Mouse (Mus musculus): ENCODE measurements around the gene Pgbd5. TPM values are rescaled to one million over a fixed set of nuclear protein-coding genes. Genes with fewer than 3 reads are reported as not detected.

The Pgbd5 gene
- total and polyA plus RNA-seq, 3 experiments, result 0.89 to 3.9 (median 3.1) TPM

GRCm38 (mm10) chr8:124480321-124480720 lies 40.9 kb upstream of the Pgbd5 start:
- H3K36me3 ChIP-seq (replicated peaks in 1 of 2; ENCODE audit: control insufficient read depth in 1 of 2, insufficient read depth in 1 of 2, low read length in 1 of 2), result no peaks in the 10 kb centered on the region
- no peaks in the 10 kb centered on the region; a peak in 1 of 4 replicates for H3K4me1 ChIP-seq (ENCODE audit: control insufficient read depth in 1 of 2, insufficient read depth in 2 of 2)
- H3K27ac ChIP-seq (ENCODE audit: insufficient read depth, low read depth), result no peak overlapping the region
- DNase-seq (ENCODE audit: extremely low read depth), result no peak
- dilution Hi-C loops (cut with MboI; ENCODE audit: extremely low pct_ligation_motif_present, extremely low pct_unique_long_range_greater_than_20kb, low sequenced_read_pairs), result no loop called here
- H3K4me2 ChIP-seq (ENCODE audit: insufficient read depth, low read depth, poor library complexity, severe bottlenecking), result no peak overlapping the region
- H3K27me3 ChIP-seq (replicated peaks), result peaks cover 35% of the 10 kb centered on the region
- no peak overlapping the region for H3K4me3 ChIP-seq (replicated peaks in 1 of 3; ENCODE audit: low read depth in 2 of 3, low read length in 2 of 3, poor library complexity in 1 of 3)
- peaks cover 6% of the 10 kb centered on the region for H3K9me3 ChIP-seq (replicated peaks; ENCODE audit: low read length)
- no peak overlapping the region for H3K9ac ChIP-seq (ENCODE audit: insufficient read depth, low read depth)
- TF ChIP-seq ETS1 (conservative IDR thresholded peaks at IDR 0.05; ENCODE audit: low read depth, low read length) (no peak), EP300 (IDR thresholded peaks at IDR 0.05; ENCODE audit: low read length) (no peak), RCOR1 (conservative IDR thresholded peaks at IDR 0.05; ENCODE audit: low read depth, low read length) (no peak), JUN (IDR thresholded peaks at IDR 0.05; ENCODE audit: insufficient read depth, low read depth, low read length) (no peak), MAFK (IDR thresholded peaks at IDR 0.05; ENCODE audit: insufficient replicate concordance, low read length) (no peak), USF1 (IDR thresholded peaks at IDR 0.05; ENCODE audit: low read depth, low read length) (no peak), MEF2A (IDR thresholded peaks at IDR 0.05; ENCODE audit: borderline replicate concordance, low read depth, low read length) (no peak), GABPA (IDR thresholded peaks at IDR 0.05; ENCODE audit: insufficient replicate concordance, low read depth, low read length) (no peak), HCFC1 (IDR thresholded peaks at IDR 0.05; ENCODE audit: low read depth, low read length) (no peak), CHD2 (IDR thresholded peaks at IDR 0.05; ENCODE audit: low read length) (no peak), CTCF (conservative IDR thresholded peaks at IDR 0.05 in 1 of 2, IDR thresholded peaks at IDR 0.05 in 1 of 2; ENCODE audit: low read depth in 2 of 2, low read length in 2 of 2) (no peak), SIN3A (IDR thresholded peaks at IDR 0.05; ENCODE audit: low read length) (no peak), NELFE (IDR thresholded peaks at IDR 0.05; ENCODE audit: low read depth, low read length) (no peak), JUND (conservative IDR thresholded peaks at IDR 0.05; ENCODE audit: low read depth, low read length) (no peak), IRF4 (IDR thresholded peaks at IDR 0.05; ENCODE audit: low read depth, low read length) (no peak), BHLHE40 (IDR thresholded peaks at IDR 0.05; ENCODE audit: low read depth, low read length) (no peak), MAX (IDR thresholded peaks at IDR 0.05; ENCODE audit: low read length) (no peak), POLR2A (IDR thresholded peaks at IDR 0.05; ENCODE audit: low read depth, low read length) (no peak), ZKSCAN1 (IDR thresholded peaks at IDR 0.05; ENCODE audit: borderline replicate concordance, low read depth, low read length) (no peak)
- in situ Hi-C loops (cut with MboI; ENCODE audit: low pct_ligation_motif_present, low pct_unique_long_range_greater_than_20kb, low sequenced_read_pairs), result no loop called here
- no peaks in the 10 kb centered on the region for H3K79me2 ChIP-seq (replicated peaks; ENCODE audit: control insufficient read depth, extremely low read depth, insufficient read depth, poor library complexity, severe bottlenecking)

- dilution Hi-C loops (cut with MboI; ENCODE audit: extremely low pct_ligation_motif_present, extremely low pct_unique_long_range_greater_than_20kb, low sequenced_read_pairs) (no loop called here), in situ Hi-C loops (cut with MboI; ENCODE audit: low pct_ligation_motif_present, low pct_unique_long_range_greater_than_20kb, low sequenced_read_pairs) (no loop called here)
- TF ChIP-seq TBP (conservative IDR thresholded peaks at IDR 0.05; ENCODE audit: low read depth, low read length), result no peak
- no peak for TF ChIP-seq GABPA (IDR thresholded peaks at IDR 0.05; ENCODE audit: insufficient replicate concordance, low read depth, low read length)
- TF ChIP-seq JUND (conservative IDR thresholded peaks at IDR 0.05; ENCODE audit: low read depth, low read length), result no peak
- no peak for TF ChIP-seq ZMIZ1 (IDR thresholded peaks at IDR 0.05; ENCODE audit: low read depth, low read length)
- TF ChIP-seq E2F4 (IDR thresholded peaks at IDR 0.05; ENCODE audit: insufficient replicate concordance, low read depth, low read length), result no peak
- no peak for TF ChIP-seq SIN3A (IDR thresholded peaks at IDR 0.05; ENCODE audit: low read length)
- TF ChIP-seq BHLHE40 (IDR thresholded peaks at IDR 0.05; ENCODE audit: low read depth, low read length), result no peak
- no peak for TF ChIP-seq MAX (IDR thresholded peaks at IDR 0.05; ENCODE audit: low read length)
- TF ChIP-seq MYC (IDR thresholded peaks at IDR 0.05; ENCODE audit: low read depth, low read length), result no peak
- no peak for TF ChIP-seq ETS1 (conservative IDR thresholded peaks at IDR 0.05; ENCODE audit: low read depth, low read length)
- TF ChIP-seq HCFC1 (IDR thresholded peaks at IDR 0.05; ENCODE audit: low read depth, low read length), result no peak
- no peak for TF ChIP-seq JUN (IDR thresholded peaks at IDR 0.05; ENCODE audit: insufficient read depth, low read depth, low read length)
- DNase-seq (ENCODE audit: extremely low read depth), result no peak
- Histone ChIP-seq H3K9me3 (replicated peaks; ENCODE audit: low read length) (peaks cover 6% of the 10 kb centered on the region), H3K36me3 (replicated peaks in 1 of 2; ENCODE audit: control insufficient read depth in 1 of 2, insufficient read depth in 1 of 2, low read length in 1 of 2) (no peaks in the 10 kb centered on the region), H3K4me3 (replicated peaks in 1 of 3; ENCODE audit: low read depth in 2 of 3, low read length in 2 of 3, poor library complexity in 1 of 3) (no peak overlapping the region), H3K4me2 (ENCODE audit: insufficient read depth, low read depth, poor library complexity, severe bottlenecking) (no peak overlapping the region), H3K79me2 (replicated peaks; ENCODE audit: control insufficient read depth, extremely low read depth, insufficient read depth, poor library complexity, severe bottlenecking) (no peaks in the 10 kb centered on the region), H3K4me1 (ENCODE audit: control insufficient read depth in 1 of 2, insufficient read depth in 2 of 2) (no peaks in the 10 kb centered on the region; a peak in 1 of 4 replicates), H3K27ac (ENCODE audit: insufficient read depth, low read depth) (no peak overlapping the region), H3K9ac (ENCODE audit: insufficient read depth, low read depth) (no peak overlapping the region), H3K27me3 (replicated peaks) (peaks cover 40% of the 10 kb centered on the region)
Measured at GRCm38 (mm10) chr8:124479251-124479650, 39.8 kb upstream of the Pgbd5 start.

All from CH12.LX (cell line).